Mouse (Mus musculus) C2C12 (cell line): ENCODE measurements at regions not wholly inside any gene's neighbourhood (a gene's known extent, or its start where the extent isn't known, plus 50 kb on each side); places are given as distances from the start of the nearest gene placed in this dataset.

Experiments
- CEBPB ChIP-seq: IDR thresholded peaks from one replicate; pipeline ENCODE4 v1.6.1; 2011; ENCODE audit warnings: low read depth, mild to moderate bottlenecking, control low read depth, moderate library complexity
- CTCF ChIP-seq: IDR thresholded peaks from one replicate; pipeline ENCODE4 v1.5.1; 2011; ENCODE audit not compliant: control insufficient read depth, insufficient read depth, insufficient read length
- MAX ChIP-seq: IDR thresholded peaks from one replicate; pipeline ENCODE4 v1.6.1; 2011; ENCODE audit warnings: mild to moderate bottlenecking, control low read depth
- MYOD1 ChIP-seq: IDR thresholded peaks from one replicate; pipeline ENCODE4 v1.6.1; 2011; ENCODE audit warnings: low read depth; ENCODE audit not compliant: control insufficient read depth, insufficient read length
- MYOG ChIP-seq: IDR thresholded peaks from one replicate; pipeline ENCODE4 v1.6.1; 2011; ENCODE audit not compliant: control insufficient read depth, insufficient read length; ENCODE audit errors: extremely low read depth

- no peak for TF ChIP-seq CTCF
- TF ChIP-seq MAX, result no peak
- TF ChIP-seq MYOD1, result no peak
- no peak for TF ChIP-seq CEBPB
- no peak for TF ChIP-seq MYOG
Observed at GRCm38 (mm10) chr10:111083861-111084260, 73.9 kb upstream of the Zdhhc17 start.
